Mouse (Mus musculus) cerebellum, adult (tissue): ENCODE results near the gene Hist1h1d.
"Not testable (repeated sequence)": the region's sequence is repeated elsewhere in the genome, so short reads cannot be mapped to it uniquely, and the experiment has no call there.

Source experiments
- ATAC-seq: cut with Nextera tagmentation; 2 replicates; pipeline ENCODE4 v1.9.2; 2017; ENCODE audit warnings: mild to moderate bottlenecking, moderate library complexity, mixed read lengths; ENCODE audit not compliant: insufficient number of reproducible peaks, low FRiP score, low TSS enrichment

Hist1h1d gene

DNA sequence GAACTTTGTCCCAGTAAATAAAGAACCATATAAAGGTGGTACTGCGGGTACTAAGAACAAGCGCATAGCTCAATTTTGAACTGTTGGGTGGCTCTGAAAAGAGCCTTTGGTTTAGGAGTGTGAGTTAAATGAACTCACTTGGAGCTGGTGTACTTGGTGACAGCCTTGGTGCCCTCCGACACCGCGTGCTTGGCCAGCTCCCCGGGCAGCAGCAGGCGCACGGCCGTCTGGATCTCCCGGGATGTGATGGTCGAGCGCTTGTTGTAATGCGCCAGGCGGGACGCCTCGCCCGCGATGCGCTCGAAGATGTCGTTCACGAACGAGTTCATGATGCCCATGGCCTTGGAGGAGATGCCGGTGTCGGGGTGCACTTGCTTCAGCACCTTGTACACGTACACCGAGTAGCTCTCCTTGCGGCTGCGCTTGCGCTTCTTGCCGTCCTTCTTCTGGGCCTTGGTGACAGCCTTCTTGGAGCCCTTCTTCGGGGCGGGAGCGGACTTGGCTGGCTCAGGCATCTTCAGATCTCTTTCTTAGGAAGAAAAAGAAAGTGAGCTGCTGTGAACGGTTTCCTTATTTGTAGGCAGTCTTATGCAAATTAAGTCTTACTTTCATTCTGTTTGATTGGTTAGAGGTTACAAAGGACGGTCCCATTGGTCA lies 32.5 kb downstream of the Hist1h1d start:
- ATAC-seq, result peak; percentile 91

- ATAC-seq, result no peak
These were observed 33.3 kb downstream of the Hist1h1d start for GRCm38 (mm10) chr13:23586099-23586939.

DNA sequence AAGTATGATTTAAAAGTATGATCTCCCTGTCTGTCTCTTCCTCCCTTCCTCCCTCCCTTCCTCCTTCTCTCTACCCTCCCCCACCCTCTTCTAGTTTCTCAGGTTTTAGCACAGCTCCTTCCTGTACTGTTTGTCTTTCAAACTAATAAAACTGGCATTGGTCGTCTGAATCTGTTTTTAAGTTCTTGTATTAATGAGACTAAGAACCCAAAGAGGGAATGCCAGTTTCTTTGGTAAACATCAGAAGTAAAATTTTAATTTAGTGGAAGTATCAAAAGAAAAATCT lies 33.8 kb downstream of the Hist1h1d start:
- no peak for ATAC-seq

DNA sequence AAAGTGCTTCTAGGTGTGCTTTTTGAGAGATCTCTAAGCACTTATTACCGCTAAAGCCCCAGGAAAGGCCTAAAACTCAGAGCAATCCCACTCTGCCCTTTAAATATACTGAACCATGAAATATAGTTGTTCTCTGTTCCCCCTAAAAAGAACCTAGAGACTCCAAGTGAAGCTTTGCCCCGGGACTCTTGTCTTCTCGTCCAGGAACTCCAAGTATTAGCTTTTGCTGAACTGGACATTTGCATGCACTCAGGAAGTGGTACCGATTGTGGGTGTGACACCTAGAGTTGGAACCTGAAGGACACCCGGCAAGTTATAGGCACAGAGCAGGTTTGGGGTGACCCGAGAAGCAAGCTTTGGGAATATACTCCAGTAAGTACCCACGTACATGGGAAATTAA lies 38.1 kb downstream of the Hist1h1d start:
- no peak for ATAC-seq

DNA sequence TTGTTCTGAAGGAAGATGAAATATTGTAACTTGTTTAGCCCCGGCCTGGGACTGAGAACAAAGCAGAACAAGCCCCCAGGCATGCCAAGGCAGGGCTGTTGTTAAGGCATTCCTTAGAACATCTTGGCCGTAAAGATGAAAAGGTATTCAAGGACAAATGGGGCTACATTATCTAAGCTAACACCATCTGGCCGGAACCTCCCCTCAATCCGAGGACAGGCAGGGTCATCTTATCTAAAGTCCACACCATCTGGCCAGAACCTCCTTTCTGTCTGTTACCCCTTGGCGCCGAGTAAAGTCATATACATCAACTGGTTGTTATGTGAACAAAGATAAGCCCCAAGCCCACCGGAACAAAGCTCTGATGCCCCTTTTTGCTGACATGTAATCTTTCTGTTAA lies 38.8 kb downstream of the Hist1h1d start:
- not testable (repeated sequence) for ATAC-seq

DNA sequence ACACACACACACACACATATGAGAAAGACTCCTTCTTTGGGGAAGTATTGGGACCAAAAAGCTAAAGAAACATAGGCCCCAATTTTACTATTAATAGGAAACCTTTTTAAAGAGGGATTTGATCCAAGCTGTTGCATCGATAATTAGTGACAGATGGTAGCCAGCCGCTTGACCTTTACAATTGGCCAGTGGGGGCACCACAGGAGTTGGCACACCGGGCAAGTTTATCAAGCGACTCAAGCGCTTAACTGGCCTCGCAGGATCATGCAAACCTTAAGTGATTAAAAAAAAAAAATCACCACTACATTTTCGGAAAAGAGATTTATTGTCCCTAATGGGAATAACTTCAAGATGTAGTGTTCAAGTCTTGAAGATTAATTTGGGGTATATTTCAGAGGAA lies 39.6 kb downstream of the Hist1h1d start:
- peak; percentile 45; the same call in 1 of the 2 replicates for ATAC-seq

- ATAC-seq, result no peak
These were observed 40.1 kb downstream of the Hist1h1d start for GRCm38 (mm10) chr13:23593051-23593770.

GRCm38 (mm10) chr13:23595185-23595584 lies 42.1 kb downstream of the Hist1h1d start:
- no peak for ATAC-seq

- ATAC-seq, result no peak
These were observed 42.7 kb downstream of the Hist1h1d start for GRCm38 (mm10) chr13:23595622-23596372.

DNA sequence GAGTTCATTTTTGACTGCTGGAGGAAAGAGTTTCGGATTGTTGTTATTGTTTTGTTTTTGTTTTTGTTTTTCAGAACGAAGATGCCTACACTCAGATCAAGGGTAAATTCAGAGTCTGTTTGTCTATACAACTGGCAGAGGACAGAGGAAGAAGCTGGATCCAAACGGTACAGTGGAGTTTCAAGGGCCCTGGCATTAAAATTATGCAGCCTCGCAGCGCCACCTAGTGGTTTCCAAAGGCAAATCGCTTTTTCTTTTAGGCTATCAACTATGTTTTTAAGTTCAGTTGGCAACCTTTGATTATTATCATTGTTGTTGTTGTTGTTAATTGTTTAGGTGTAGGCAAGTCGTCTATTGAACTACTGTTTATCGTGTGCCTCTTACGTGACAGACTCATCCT lies 44.9 kb downstream of the Hist1h1d start:
- peak; percentile 74; the same call in 1 of the 2 replicates for ATAC-seq

DNA sequence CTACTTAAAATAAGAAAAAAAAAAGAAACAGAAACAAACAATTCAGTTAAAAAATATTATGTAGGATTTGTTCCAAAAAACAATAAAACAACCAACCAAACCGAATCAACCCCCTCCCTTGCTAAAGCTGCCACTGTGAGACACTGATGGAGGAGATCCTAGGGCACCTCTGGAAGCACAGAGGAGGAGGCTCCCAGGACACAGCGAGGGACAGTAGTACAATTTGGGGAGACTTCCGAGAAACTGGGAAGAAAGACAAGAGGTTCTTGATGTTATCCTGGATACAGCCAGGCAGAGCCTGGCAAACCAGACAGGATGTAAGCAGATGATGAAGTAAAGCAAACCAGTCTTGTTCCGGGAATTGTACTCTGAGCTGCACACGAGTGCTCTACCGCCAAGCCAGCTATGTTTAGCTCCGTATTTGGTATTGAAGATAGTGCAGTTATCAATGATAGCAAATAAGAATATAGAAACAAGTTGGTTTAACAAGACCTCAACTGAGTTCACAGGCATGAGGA lies 50.2 kb downstream of the Hist1h1d start:
- ATAC-seq, result no peak

GRCm38 (mm10) chr13:23604452-23604851 lies 51.4 kb downstream of the Hist1h1d start:
- no peak for ATAC-seq

GRCm38 (mm10) chr13:23605052-23605451 lies 52.0 kb downstream of the Hist1h1d start:
- no peak for ATAC-seq

GRCm38 (mm10) chr13:23609209-23609608 lies 56.1 kb downstream of the Hist1h1d start:
- no peak for ATAC-seq

GRCm38 (mm10) chr13:23609844-23610243 lies 56.8 kb downstream of the Hist1h1d start:
- ATAC-seq, result no peak
